Mouse (Mus musculus) heart, postnatal 25 days (tissue): ENCODE measurements around the gene Tkfc. TPM values are rescaled to one million over a fixed set of nuclear protein-coding genes. Genes with fewer than 3 reads are reported as not detected.
"Not testable (repeated sequence)": the region's sequence is repeated elsewhere in the genome, so short reads cannot be mapped to it uniquely, and the experiment has no call there.

Experiments
- DNase-seq: peaks from one replicate; pipeline ENCODE4 v3.0.0; 2022; ENCODE audit warnings: low spot score
- intact Hi-C: fragments of 180-260 bp; cut with DNase I; formaldehyde crosslinking; loops from one replicate; pipeline ENCODE4 v1.15.1; 2025
- total RNA-seq, 2 experiments: library from RNA; stranded (reverse); gene quantifications; 2 replicates each; pipeline ENCODE4 v1.2.3; 2021

The Tkfc gene
- total RNA-seq, 2 experiments from 2014 or later = 9.1 to 9.3 TPM

GRCm38 (mm10) chr19:10590301-10590700, 15.2 kb downstream of the Tkfc start:
- intact Hi-C loops = no loop called here
- DNase-seq = no peak

- intact Hi-C loops = no loop called here
- DNase-seq = no peak
Measured at GRCm38 (mm10) chr19:10589127-10589857, 16.2 kb downstream of the Tkfc start.

- no peak for DNase-seq
- intact Hi-C loops = no loop called here
Measured at GRCm38 (mm10) chr19:10587231-10587630, 18.2 kb downstream of the Tkfc start.

GRCm38 (mm10) chr19:10585112-10585511, 20.3 kb downstream of the Tkfc start:
- no peak for DNase-seq
- intact Hi-C loops = no loop called here

GRCm38 (mm10) chr19:10583550-10584146, 21.8 kb downstream of the Tkfc start:
- intact Hi-C loops = no loop called here
- no peak for DNase-seq

GRCm38 (mm10) chr19:10581984-10582383, 23.5 kb downstream of the Tkfc start:
- intact Hi-C loops = no loop called here
- no peak for DNase-seq

GRCm38 (mm10) chr19:10580761-10581160, 24.7 kb downstream of the Tkfc start:
- DNase-seq = no peak
- intact Hi-C loops = no loop called here

- DNase-seq = no peak
- intact Hi-C loops = no loop called here
Measured at GRCm38 (mm10) chr19:10580102-10580501, 25.4 kb downstream of the Tkfc start.

GRCm38 (mm10) chr19:10576690-10577561, 28.5 kb downstream of the Tkfc start, which contains the start of the genes Cyb561a3 and Tmem138:
Gene Cyb561a3 (plus strand): TSS chr19:10577172.
Gene Tmem138 (minus strand): TSS chr19:10577362.
- peak; percentile 86 for DNase-seq
- intact Hi-C loops = loop anchor here (1.0 kb wide), 1 partner anchor 27 kb away; no protein-coding TSS in a partner anchor

- intact Hi-C loops = no loop called here
- no peak for DNase-seq
Measured at GRCm38 (mm10) chr19:10569627-10570026, 35.8 kb downstream of the Tkfc start.

- no peak for DNase-seq
- intact Hi-C loops = no loop called here
Measured at GRCm38 (mm10) chr19:10565217-10565616, 40.2 kb downstream of the Tkfc start.

- DNase-seq = no peak
- intact Hi-C loops = no loop called here
Measured at GRCm38 (mm10) chr19:10564278-10564677, 41.2 kb downstream of the Tkfc start.

GRCm38 (mm10) chr19:10562351-10562750, 43.1 kb downstream of the Tkfc start:
- intact Hi-C loops = no loop called here
- no peak for DNase-seq

- DNase-seq = peak; percentile 46
- intact Hi-C loops = no loop called here
Measured at GRCm38 (mm10) chr19:10561558-10562314, 43.7 kb downstream of the Tkfc start.

GRCm38 (mm10) chr19:10560108-10560507, 45.3 kb downstream of the Tkfc start:
- intact Hi-C loops = no loop called here
- no peak for DNase-seq

GRCm38 (mm10) chr19:10557837-10558375, 47.5 kb downstream of the Tkfc start:
- not testable (repeated sequence) for DNase-seq
- intact Hi-C loops = loop anchor here (2.0 kb wide), 1 partner anchor 47 kb away; the partner anchor contains the start of genes Ddb1 and Tkfc

- no peak for DNase-seq
- intact Hi-C loops = loop anchor here (2.0 kb wide), 1 partner anchor 47 kb away; the partner anchor contains the start of genes Ddb1 and Tkfc
Measured at GRCm38 (mm10) chr19:10557430-10557829, 48.0 kb downstream of the Tkfc start.

- DNase-seq = no peak
- intact Hi-C loops = loop anchor here (2.0 kb wide), 1 partner anchor 48 kb away; the partner anchor contains the start of genes Ddb1 and Tkfc
Measured at GRCm38 (mm10) chr19:10557001-10557400, 48.5 kb downstream of the Tkfc start.
